Mouse (Mus musculus) kidney, postnatal 14 days (tissue): ENCODE data around the gene Heatr6.

Experiments used
- DNase-seq: peaks from one replicate; pipeline ENCODE4 v3.0.0; 2022; ENCODE audit warnings: mixed read lengths

Heatr6 gene

GRCm38 (mm10) chr11:83747376-83748265 lies 5.9 kb upstream of the Heatr6 start:
- DNase-seq, result no peak

GRCm38 (mm10) chr11:83754227-83754626 lies 731 bp downstream of the Heatr6 start:
- DNase-seq, result no peak

- no peak for DNase-seq
Measured at GRCm38 (mm10) chr11:83767306-83767705, 13.8 kb downstream of the Heatr6 start.

- DNase-seq, result no peak
Measured at GRCm38 (mm10) chr11:83768976-83769375, 15.5 kb downstream of the Heatr6 start.

GRCm38 (mm10) chr11:83771014-83771413 lies 17.5 kb downstream of the Heatr6 start:
- no peak for DNase-seq

- DNase-seq, result no peak
Measured at GRCm38 (mm10) chr11:83772341-83772740, 18.8 kb downstream of the Heatr6 start.

GRCm38 (mm10) chr11:83773691-83774090 lies 20.2 kb downstream of the Heatr6 start:
- no peak for DNase-seq

- DNase-seq, result no peak
Measured at GRCm38 (mm10) chr11:83774324-83774723, 20.8 kb downstream of the Heatr6 start.

- DNase-seq, result no peak
Measured at GRCm38 (mm10) chr11:83776798-83777197, 23.3 kb downstream of the Heatr6 start.

GRCm38 (mm10) chr11:83783931-83784600 lies 30.6 kb downstream of the Heatr6 start:
- DNase-seq, result no peak

GRCm38 (mm10) chr11:83784661-83785060 lies 31.2 kb downstream of the Heatr6 start:
- DNase-seq, result peak; percentile 42

- peak; percentile 80 for DNase-seq
Measured at GRCm38 (mm10) chr11:83785366-83785765, 31.9 kb downstream of the Heatr6 start.

- peak; percentile 86 for DNase-seq
Measured at GRCm38 (mm10) chr11:83786835-83787234, 33.3 kb downstream of the Heatr6 start.

GRCm38 (mm10) chr11:83787401-83788021 lies 34.0 kb downstream of the Heatr6 start:
- no peak for DNase-seq

- peak; percentile 63 for DNase-seq
Measured at GRCm38 (mm10) chr11:83788331-83788730, 34.8 kb downstream of the Heatr6 start.

- DNase-seq, result peak; percentile 40
Measured at GRCm38 (mm10) chr11:83789259-83789658, 35.8 kb downstream of the Heatr6 start.

GRCm38 (mm10) chr11:83791133-83791532 lies 37.6 kb downstream of the Heatr6 start:
- DNase-seq, result no peak

- DNase-seq, result peak; percentile 65
Measured at GRCm38 (mm10) chr11:83792316-83792914, 38.9 kb downstream of the Heatr6 start.

GRCm38 (mm10) chr11:83793264-83793663 lies 39.8 kb downstream of the Heatr6 start:
- DNase-seq, result peak; percentile 83

- DNase-seq, result peak; percentile 42
Measured at GRCm38 (mm10) chr11:83796112-83796511, 42.6 kb downstream of the Heatr6 start.

GRCm38 (mm10) chr11:83796980-83797608 lies 43.6 kb downstream of the Heatr6 start:
- DNase-seq, result peak; percentile 85

GRCm38 (mm10) chr11:83799871-83800430 lies 46.5 kb downstream of the Heatr6 start:
- DNase-seq, result peak; percentile 56
